Mouse (Mus musculus) neural tube, embryonic 11.5 days (tissue): ENCODE measurements around the gene St8sia1. TPM values are rescaled to one million over a fixed set of nuclear protein-coding genes. Genes with fewer than 3 reads are reported as not detected.

Experiments used
- ATAC-seq: fragments of 200-750 bp; cut with Nextera tagmentation; 2 replicates; pipeline ENCODE4 v1.8.0; 2017; ENCODE audit warnings: moderate number of reproducible peaks, mild to moderate bottlenecking, moderate TSS enrichment, moderate library complexity; ENCODE audit not compliant: insufficient read depth, low FRiP score, low TSS enrichment
- DNase-seq: peaks from one replicate; pipeline ENCODE4 v3.0.0-alpha.2; 2015; ENCODE audit warnings: low spot score
- H3K27ac ChIP-seq: fragments of 300-500 bp; sonication (generic); 2 replicates; pipeline ENCODE4 v1.5.1; 2014; ENCODE audit warnings: low read depth, mild to moderate bottlenecking, low read length
- H3K27me3 ChIP-seq: fragments of 300-500 bp; sonication (generic); 2 replicates; pipeline ENCODE4 v1.6.1; 2014; ENCODE audit warnings: mild to moderate bottlenecking, low read length, mixed read lengths; ENCODE audit not compliant: control insufficient read depth, insufficient read depth
- H3K36me3 ChIP-seq: fragments of 300-500 bp; sonication (generic); 2 replicates; pipeline ENCODE4 v1.6.1; 2014; ENCODE audit warnings: mild to moderate bottlenecking, low read length, moderate library complexity, mixed read lengths; ENCODE audit not compliant: control insufficient read depth, insufficient read depth
- H3K4me1 ChIP-seq: fragments of 300-500 bp; sonication (generic); 2 replicates; pipeline ENCODE4 v1.6.1; 2014; ENCODE audit warnings: low read length, mixed read lengths; ENCODE audit not compliant: control insufficient read depth, insufficient read depth
- H3K4me2 ChIP-seq: fragments of 300-500 bp; sonication (generic); 2 replicates; pipeline ENCODE4 v1.6.1; 2014; ENCODE audit warnings: low read depth, mild to moderate bottlenecking, moderate library complexity
- H3K4me3 ChIP-seq: fragments of 300-500 bp; sonication (generic); 2 replicates; pipeline ENCODE4 v1.5.1; 2014; ENCODE audit warnings: low read depth, low read length
- H3K9ac ChIP-seq: fragments of 300-500 bp; sonication (generic); 2 replicates; pipeline ENCODE4 v1.6.1; 2014; ENCODE audit warnings: mild to moderate bottlenecking, low read length
- H3K9me3 ChIP-seq: fragments of 300-500 bp; sonication (generic); 2 replicates; pipeline ENCODE4 v1.6.1; 2016; ENCODE audit warnings: low read length; ENCODE audit not compliant: control insufficient read depth
- WGBS: fragments of 180-500 bp; shearing (Covaris S2); extraction: QIAGEN DNeasy Blood & Tissue Kit; methylation state at CpG from one replicate; pipeline ENCODE4 v1.1.7; 2014; 5-methylcytosine and 5-hydroxymethylcytosine counted together
- polyA plus RNA-seq: library from polyadenylated mRNA; unstranded; fragments of >200 nt; fragmentation: Nextera tagmentation; extraction: Ambion mirVana; gene quantifications from 2 replicates; pipeline ENCODE4 v1.2.1, GENCODE M21; 2014

Gene St8sia1
- polyA plus RNA-seq, 1 experiment from 2014 or later: 10.6 TPM

GRCm38 (mm10) chr6:142849326-142849725 is 114.9 kb downstream of the St8sia1 start:
- no peaks in the 10 kb centered on the region for H3K27me3 ChIP-seq
- no peaks in the 10 kb centered on the region for H3K36me3 ChIP-seq
- WGBS: 56% methylated on average over 5 of the region's 5 CpGs
- H3K4me2 ChIP-seq: no peak overlapping the region
- H3K9me3 ChIP-seq: no peaks in the 10 kb centered on the region
- no peak for DNase-seq
- no peak overlapping the region for H3K9ac ChIP-seq
- ATAC-seq: no peak
- no peak overlapping the region for H3K4me3 ChIP-seq
- no peak overlapping the region for H3K27ac ChIP-seq
- H3K4me1 ChIP-seq: no peaks in the 10 kb centered on the region

- no peak overlapping the region for H3K4me3 ChIP-seq
- H3K27me3 ChIP-seq: no peaks in the 10 kb centered on the region
- H3K9me3 ChIP-seq: no peaks in the 10 kb centered on the region
- H3K4me2 ChIP-seq: no peak overlapping the region
- DNase-seq (no peak), ATAC-seq (no peak)
- no peaks in the 10 kb centered on the region for H3K4me1 ChIP-seq
- H3K27ac ChIP-seq: no peak overlapping the region
- WGBS: 80% methylated on average over 8 of the region's 8 CpGs
- no peak overlapping the region for H3K9ac ChIP-seq
- H3K36me3 ChIP-seq: no peaks in the 10 kb centered on the region
Observed at GRCm38 (mm10) chr6:142847914-142848674, 116.2 kb downstream of the St8sia1 start.

- no peaks in the 10 kb centered on the region for H3K9me3 ChIP-seq
- H3K4me2 ChIP-seq: no peak overlapping the region
- ATAC-seq (no peak), DNase-seq (no peak)
- H3K4me1 ChIP-seq: no peaks in the 10 kb centered on the region
- H3K9ac ChIP-seq: no peak overlapping the region
- H3K36me3 ChIP-seq: no peaks in the 10 kb centered on the region
- H3K27me3 ChIP-seq: no peaks in the 10 kb centered on the region
- no peak overlapping the region for H3K4me3 ChIP-seq
- H3K27ac ChIP-seq: no peak overlapping the region
- 90% methylated on average over 4 of the region's 4 CpGs for WGBS
Observed at GRCm38 (mm10) chr6:142846855-142847254, 117.4 kb downstream of the St8sia1 start.

DNA sequence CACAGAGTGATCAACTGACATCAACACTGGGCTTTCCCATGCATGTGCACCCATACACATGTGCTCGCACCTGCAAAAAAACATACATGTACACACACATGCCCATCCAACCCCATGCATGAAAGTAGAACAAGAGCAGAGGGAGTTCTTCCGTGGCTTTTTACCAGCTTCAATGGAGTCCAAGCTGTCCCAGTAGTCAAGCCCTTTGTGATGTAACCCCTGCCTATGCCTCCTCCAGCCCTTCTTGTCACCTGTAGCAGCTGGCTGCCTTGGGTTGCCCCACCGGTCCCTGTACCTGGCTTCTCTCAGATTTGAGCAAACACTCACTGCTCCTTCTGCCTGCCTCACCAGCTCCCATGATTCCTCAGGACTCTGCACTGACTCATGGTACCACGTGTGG is 119.2 kb downstream of the St8sia1 start:
- Histone ChIP-seq H3K4me1 (no peaks in the 10 kb centered on the region), H3K9ac (no peak overlapping the region), H3K36me3 (no peaks in the 10 kb centered on the region), H3K4me3 (no peak overlapping the region), H3K4me2 (no peak overlapping the region), H3K27me3 (no peaks in the 10 kb centered on the region), H3K27ac (no peak overlapping the region), H3K9me3 (no peaks in the 10 kb centered on the region)
- ATAC-seq (no peak), DNase-seq (no peak)
- 87% methylated on average over 4 of the region's 4 CpGs for WGBS

DNA sequence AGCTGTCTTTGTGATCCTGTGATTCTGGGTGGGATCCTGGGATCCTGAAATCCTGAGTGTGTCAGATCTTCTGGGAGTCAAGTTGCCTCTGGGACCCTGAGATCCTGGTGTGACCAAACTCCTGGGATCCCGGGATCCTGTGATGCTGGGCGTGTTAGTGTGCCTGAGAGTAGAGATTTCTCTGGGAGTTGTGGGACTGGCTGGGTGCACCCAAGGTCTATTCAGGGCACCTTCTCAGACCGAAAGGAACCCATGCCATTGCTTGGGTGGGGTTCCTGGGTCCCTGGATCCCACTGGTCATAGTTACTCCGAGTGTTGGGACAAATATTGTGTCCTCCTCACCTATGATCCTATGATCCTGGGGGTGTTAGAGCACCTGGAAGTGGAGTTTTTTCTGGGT is 120.2 kb downstream of the St8sia1 start:
- 88% methylated on average over 4 of the region's 4 CpGs for WGBS
- no peak overlapping the region for H3K4me2 ChIP-seq
- no peak for DNase-seq
- H3K27me3 ChIP-seq: no peaks in the 10 kb centered on the region
- no peak overlapping the region for H3K9ac ChIP-seq
- H3K36me3 ChIP-seq: no peaks in the 10 kb centered on the region
- no peaks in the 10 kb centered on the region for H3K4me1 ChIP-seq
- no peak for ATAC-seq
- H3K4me3 ChIP-seq: no peak overlapping the region
- no peak overlapping the region for H3K27ac ChIP-seq
- H3K9me3 ChIP-seq: no peaks in the 10 kb centered on the region

GRCm38 (mm10) chr6:142838501-142838900 is 125.8 kb downstream of the St8sia1 start:
- Histone ChIP-seq H3K4me2 (no peak overlapping the region), H3K9me3 (no peaks in the 10 kb centered on the region), H3K9ac (no peak overlapping the region), H3K27ac (no peak overlapping the region), H3K27me3 (no peaks in the 10 kb centered on the region), H3K4me1 (no peaks in the 10 kb centered on the region; the same call in 1 of the 2 replicates), H3K36me3 (no peaks in the 10 kb centered on the region), H3K4me3 (no peak overlapping the region)
- 92% methylated on average over 1 of the region's 1 CpGs for WGBS
- no peak for DNase-seq
- no peak for ATAC-seq

- Histone ChIP-seq H3K27me3 (no peaks in the 10 kb centered on the region), H3K4me1 (no peaks in the 10 kb centered on the region; the same call in 1 of the 2 replicates), H3K9me3 (no peaks in the 10 kb centered on the region), H3K4me3 (no peak overlapping the region), H3K9ac (no peak overlapping the region), H3K4me2 (no peak overlapping the region), H3K36me3 (no peaks in the 10 kb centered on the region), H3K27ac (no peak overlapping the region)
- no peak for ATAC-seq
- 84% methylated on average over 9 of the region's 9 CpGs for WGBS
- no peak for DNase-seq
Observed at GRCm38 (mm10) chr6:142837326-142837725, 126.9 kb downstream of the St8sia1 start.

GRCm38 (mm10) chr6:142835726-142836125 is 128.5 kb downstream of the St8sia1 start:
- no peaks in the 10 kb centered on the region for H3K27me3 ChIP-seq
- no peaks in the 10 kb centered on the region for H3K9me3 ChIP-seq
- no peaks in the 10 kb centered on the region for H3K36me3 ChIP-seq
- no peaks in the 10 kb centered on the region; the same call in 1 of the 2 replicates for H3K4me1 ChIP-seq
- peak overlapping the region; percentile 35; the same call in 1 of the 2 replicates for H3K9ac ChIP-seq
- DNase-seq (peak; percentile 66), ATAC-seq (peak; percentile 90)
- peak overlapping the region; percentile 24 for H3K4me2 ChIP-seq
- peak overlapping the region; percentile 69 for H3K27ac ChIP-seq
- H3K4me3 ChIP-seq: no peak overlapping the region
- 27% methylated on average over 18 of the region's 18 CpGs for WGBS

DNA sequence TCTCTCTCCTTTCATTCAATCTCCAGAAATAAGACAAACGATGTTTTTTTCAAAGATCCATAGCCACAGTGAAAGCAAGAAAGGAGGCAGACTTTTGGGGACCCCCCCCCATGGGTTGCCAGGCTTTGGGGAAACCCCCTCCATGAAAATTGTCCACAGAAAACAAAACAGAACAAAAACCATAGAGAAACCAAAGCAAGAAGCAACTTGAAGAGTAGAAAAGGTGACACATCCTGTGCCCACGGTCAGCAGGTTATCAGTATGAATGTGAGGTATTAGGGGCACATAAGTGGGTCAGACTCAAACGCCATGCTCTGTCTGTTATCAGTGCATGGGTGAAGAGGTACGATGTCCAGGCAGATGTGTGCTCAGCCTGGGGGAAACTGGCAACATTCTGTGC is 129.3 kb downstream of the St8sia1 start:
- Histone ChIP-seq H3K4me3 (no peak overlapping the region), H3K9me3 (no peaks in the 10 kb centered on the region), H3K4me2 (no peak overlapping the region), H3K4me1 (no peaks in the 10 kb centered on the region; the same call in 1 of the 2 replicates), H3K27ac (no peak overlapping the region), H3K9ac (no peak overlapping the region), H3K36me3 (no peaks in the 10 kb centered on the region), H3K27me3 (no peaks in the 10 kb centered on the region)
- whole genome bisulfite sequencing: 76% methylated on average over 4 of the region's 4 CpGs
- no peak for DNase-seq
- ATAC-seq: no peak
